Mouse (Mus musculus) midbrain, embryonic 14.5 days (tissue): ENCODE results near the gene Rora. TPM values are rescaled to one million over a fixed set of nuclear protein-coding genes. Genes with fewer than 3 reads are reported as not detected.

Source experiments
- ATAC-seq: fragments of 200-750 bp; cut with Nextera tagmentation; 2 replicates; pipeline ENCODE4 v1.8.0; 2017; ENCODE audit warnings: moderate number of reproducible peaks, moderate library complexity; ENCODE audit not compliant: low FRiP score, low TSS enrichment
- DNase-seq: peaks from one replicate; pipeline ENCODE4 v3.0.0-alpha.2; 2015
- H3K27ac ChIP-seq: fragments of 300-500 bp; sonication (generic); replicated peaks from 2 replicates; pipeline ENCODE4 v1.5.1; 2014; ENCODE audit warnings: mild to moderate bottlenecking, low read depth, low read length, moderate library complexity
- H3K27me3 ChIP-seq: fragments of 300-500 bp; sonication (generic); 2 replicates; pipeline ENCODE4 v1.6.1; 2014; ENCODE audit warnings: low read length, control low read depth, mixed read lengths; ENCODE audit not compliant: control insufficient read depth, insufficient read depth
- H3K36me3 ChIP-seq: fragments of 300-500 bp; sonication (generic); 2 replicates; pipeline ENCODE4 v1.6.1; 2014; ENCODE audit warnings: low read length, control low read depth; ENCODE audit not compliant: control insufficient read depth, insufficient read depth
- H3K4me1 ChIP-seq: fragments of 300-500 bp; sonication (generic); 2 replicates; pipeline ENCODE4 v1.6.1; 2014; ENCODE audit warnings: mild to moderate bottlenecking, antibody characterized with exemption, low read length, control low read depth; ENCODE audit not compliant: control insufficient read depth, insufficient read depth
- H3K4me2 ChIP-seq: fragments of 300-500 bp; sonication (generic); 2 replicates; pipeline ENCODE4 v1.6.1; 2014; ENCODE audit warnings: mild to moderate bottlenecking, low read length, moderate library complexity
- H3K4me3 ChIP-seq: fragments of 300-500 bp; sonication (generic); replicated peaks from 2 replicates; pipeline ENCODE4 v1.5.1; 2014; ENCODE audit warnings: low read depth, low read length
- H3K9ac ChIP-seq: fragments of 300-500 bp; sonication (generic); replicated peaks from 2 replicates; pipeline ENCODE4 v1.6.1; 2014; ENCODE audit warnings: mild to moderate bottlenecking, low read length, moderate library complexity
- H3K9me3 ChIP-seq: fragments of 300-500 bp; sonication (generic); 2 replicates; pipeline ENCODE4 v1.6.1; 2016; ENCODE audit warnings: low read length, control low read depth, mixed read lengths; ENCODE audit not compliant: control insufficient read depth
- WGBS: fragments of 180-500 bp; shearing (Covaris S2); extraction: QIAGEN DNeasy Blood & Tissue Kit; methylation state at CpG from one replicate; pipeline ENCODE4 v1.1.7; 2014; 5-methylcytosine and 5-hydroxymethylcytosine counted together
- polyA plus RNA-seq: library from polyadenylated mRNA; unstranded; fragments of >200 nt; fragmentation: Nextera tagmentation; extraction: Ambion mirVana; gene quantifications from 2 replicates; pipeline ENCODE4 v1.2.1, GENCODE M21; 2014

Gene Rora
- polyA plus RNA-seq, 1 experiment from 2014 or later, result 39.1 TPM

- no peak overlapping the region for H3K4me3 ChIP-seq
- no peak overlapping the region for H3K9ac ChIP-seq
- no peaks in the 10 kb centered on the region for H3K9me3 ChIP-seq
- peaks cover 21% of the 10 kb centered on the region for H3K4me1 ChIP-seq
- no peak overlapping the region for H3K4me2 ChIP-seq
- no peaks in the 10 kb centered on the region for H3K27me3 ChIP-seq
- no peak overlapping the region for H3K27ac ChIP-seq
- no peak for ATAC-seq
- H3K36me3 ChIP-seq, result no peaks in the 10 kb centered on the region
- 90% methylated on average over 12 of the region's 12 CpGs for WGBS
- DNase-seq, result no peak
Observed at GRCm38 (mm10) chr9:68679871-68680374, 26.3 kb downstream of the Rora start.

DNA sequence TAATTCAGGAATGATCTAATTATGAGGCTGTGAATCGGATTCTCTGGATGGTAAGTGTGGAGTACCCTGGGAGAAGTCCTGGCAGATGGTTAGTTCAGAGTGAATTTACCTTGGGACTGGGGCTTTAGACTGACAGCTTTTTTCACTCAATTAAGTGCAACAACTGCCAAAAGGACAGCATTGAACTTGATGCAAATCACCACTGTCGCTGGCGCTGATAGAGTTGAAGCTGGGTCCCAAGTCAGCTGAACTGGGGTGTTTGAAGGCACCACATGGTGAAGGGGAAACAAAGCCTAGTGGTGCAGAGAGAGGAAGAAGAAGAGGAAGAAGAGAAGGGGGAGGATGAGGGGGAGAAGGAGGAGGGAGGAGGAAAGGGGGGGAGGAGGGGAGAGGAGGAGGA, 30.4 kb downstream of the Rora start:
- no peaks in the 10 kb centered on the region for H3K9me3 ChIP-seq

DNA sequence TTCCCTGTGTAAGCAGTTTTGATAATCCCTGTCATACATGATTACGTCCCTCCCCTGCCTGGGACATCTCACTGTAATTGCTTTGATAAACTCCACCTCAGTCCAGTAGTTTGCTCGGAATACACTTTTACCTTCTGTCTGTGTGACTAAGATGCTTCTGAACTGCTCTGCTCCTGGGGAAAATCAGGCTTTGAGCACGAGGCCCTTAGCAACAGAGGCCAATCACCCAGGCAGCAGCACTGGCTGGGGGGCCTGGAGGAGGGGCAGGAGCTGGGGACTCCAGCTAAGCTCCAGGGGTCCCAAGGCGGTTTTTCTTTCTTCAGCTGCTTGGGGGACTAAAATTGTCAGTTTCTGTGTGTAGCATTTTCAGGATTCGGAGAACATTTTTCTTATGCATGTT, 32.0 kb downstream of the Rora start:
- no peak for ATAC-seq
- peak; percentile 44 for DNase-seq
- 16% methylated on average over 5 of the region's 5 CpGs for WGBS
- no peak overlapping the region for H3K9ac ChIP-seq
- no peaks in the 10 kb centered on the region for H3K9me3 ChIP-seq
- H3K36me3 ChIP-seq, result no peaks in the 10 kb centered on the region
- H3K4me2 ChIP-seq, result no peak overlapping the region
- H3K4me1 ChIP-seq, result peaks cover 40% of the 10 kb centered on the region
- 0 out of 2 replicates have a peak overlapping the region, but pooled peaks have one; percentile 52 for H3K27ac ChIP-seq
- no peaks in the 10 kb centered on the region for H3K27me3 ChIP-seq
- no peak overlapping the region for H3K4me3 ChIP-seq

More for the DNA sequence above, 30.4 kb downstream of the Rora start:
- peak; percentile 73 for DNase-seq
- WGBS, result 6% methylated on average over 3 of the region's 3 CpGs
- no peaks in the 10 kb centered on the region for H3K27me3 ChIP-seq
- H3K9ac ChIP-seq, result no peak overlapping the region
- peak overlapping the region; percentile 27; the same call in 1 of the 2 replicates for H3K27ac ChIP-seq
- H3K4me2 ChIP-seq, result no peak overlapping the region
- no peak overlapping the region for H3K4me3 ChIP-seq
- peaks cover 40% of the 10 kb centered on the region for H3K4me1 ChIP-seq
- H3K36me3 ChIP-seq, result no peaks in the 10 kb centered on the region
- peak; percentile 67; the same call in 1 of the 2 replicates for ATAC-seq

DNA sequence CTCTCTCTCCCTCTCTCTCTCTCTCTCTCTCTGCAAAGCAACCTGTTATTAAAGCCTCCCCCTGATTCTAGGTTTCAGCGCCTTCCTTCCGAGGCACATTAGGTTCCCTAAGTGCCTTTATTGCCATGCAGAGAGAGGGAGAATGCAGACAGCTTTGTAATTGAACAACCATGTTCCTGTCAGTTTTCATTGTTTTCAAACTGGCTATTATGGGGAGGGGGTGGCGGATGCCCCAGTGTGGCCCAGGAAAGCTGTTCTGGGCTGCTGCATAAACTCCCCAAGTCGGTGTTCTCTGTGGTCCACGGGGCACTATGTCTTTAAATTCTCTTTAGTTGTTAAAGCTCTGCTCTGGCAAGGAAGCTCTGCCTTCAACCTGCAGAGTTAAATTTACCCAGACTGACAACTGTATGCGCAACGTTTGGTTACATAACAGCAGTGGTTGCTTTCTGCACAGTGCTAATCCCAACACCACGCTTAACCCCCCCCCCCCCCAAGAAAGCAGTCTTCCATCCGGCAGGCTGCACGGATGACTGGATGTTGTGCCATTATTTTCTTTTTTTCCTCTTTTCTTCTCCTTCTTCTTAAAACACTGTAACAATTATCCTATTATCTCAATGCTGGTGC, 33.8 kb downstream of the Rora start:
- Histone ChIP-seq H3K9ac (no peak overlapping the region), H3K27ac (no peak overlapping the region), H3K27me3 (no peaks in the 10 kb centered on the region), H3K4me3 (no peak overlapping the region), H3K9me3 (no peaks in the 10 kb centered on the region), H3K36me3 (no peaks in the 10 kb centered on the region), H3K4me1 (peaks cover 40% of the 10 kb centered on the region), H3K4me2 (no peak overlapping the region)
- WGBS, result 12% methylated on average over 10 of the region's 10 CpGs
- ATAC-seq, result no peak
- no peak for DNase-seq

GRCm38 (mm10) chr9:68688151-68688550, 34.6 kb downstream of the Rora start:
- H3K36me3 ChIP-seq, result no peaks in the 10 kb centered on the region
- H3K9ac ChIP-seq, result no peak overlapping the region
- no peak overlapping the region for H3K27ac ChIP-seq
- 92% methylated on average over 2 of the region's 2 CpGs for WGBS
- DNase-seq (no peak), ATAC-seq (no peak)
- H3K4me1 ChIP-seq, result peaks cover 39% of the 10 kb centered on the region
- H3K4me2 ChIP-seq, result no peak overlapping the region
- no peak overlapping the region for H3K4me3 ChIP-seq
- no peaks in the 10 kb centered on the region for H3K27me3 ChIP-seq
- H3K9me3 ChIP-seq, result no peaks in the 10 kb centered on the region

DNA sequence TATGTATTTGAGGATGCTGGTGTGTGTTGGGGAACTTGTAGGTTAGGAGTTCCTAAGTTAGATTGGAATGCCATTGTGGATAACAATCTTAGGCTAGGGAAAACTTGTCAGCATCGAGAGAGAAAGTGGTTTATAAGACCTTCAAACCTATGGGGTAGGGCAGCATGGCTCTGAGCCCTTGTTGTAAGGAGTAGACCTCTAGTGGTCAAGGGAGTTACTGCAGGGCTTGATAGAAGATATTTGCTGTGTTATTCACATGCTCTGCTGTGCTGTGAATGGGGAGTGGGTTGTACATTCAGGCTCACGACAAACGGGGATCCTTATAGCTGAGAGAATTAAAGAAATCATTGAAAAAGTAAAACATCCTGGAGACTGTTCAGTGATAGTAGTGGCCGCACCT, 35.8 kb downstream of the Rora start:
- no peaks in the 10 kb centered on the region for H3K9me3 ChIP-seq
- H3K27me3 ChIP-seq, result no peaks in the 10 kb centered on the region
- H3K4me2 ChIP-seq, result no peak overlapping the region
- DNase-seq (peak; percentile 86), ATAC-seq (no peak)
- no peak overlapping the region for H3K4me3 ChIP-seq
- no peak overlapping the region for H3K9ac ChIP-seq
- 36% methylated on average over 4 of the region's 4 CpGs for WGBS
- H3K27ac ChIP-seq, result no peak overlapping the region
- H3K36me3 ChIP-seq, result no peaks in the 10 kb centered on the region
- peaks cover 27% of the 10 kb centered on the region for H3K4me1 ChIP-seq

DNA sequence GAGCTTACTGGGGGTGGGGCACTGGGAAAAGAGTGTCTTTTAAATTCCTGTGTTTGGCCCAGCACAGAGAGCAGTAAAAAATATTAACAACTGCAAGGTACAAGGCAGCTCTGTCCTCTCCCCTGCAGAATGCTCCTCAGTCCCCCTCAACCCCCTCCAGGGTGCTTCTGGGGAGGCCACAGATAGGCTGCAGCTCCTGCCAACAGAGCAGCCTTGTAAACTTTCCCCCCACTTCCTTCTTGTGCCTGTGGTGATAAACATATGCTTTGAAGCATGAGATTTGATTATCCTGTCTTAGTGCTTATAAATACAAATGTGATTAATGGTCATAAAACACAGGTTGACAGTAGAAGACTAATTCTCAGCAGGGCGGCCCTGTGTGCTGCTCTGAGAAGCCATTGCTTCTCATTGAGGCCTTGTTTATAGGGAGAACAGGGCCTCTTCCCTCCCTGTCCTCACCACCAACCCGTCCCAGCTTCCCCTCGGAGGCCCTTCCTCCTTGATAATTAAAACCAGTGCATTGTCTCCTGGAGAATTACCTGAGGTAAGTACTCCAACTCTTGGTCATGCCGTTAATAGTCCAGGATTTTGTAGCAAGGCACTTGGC, 41.4 kb downstream of the Rora start:
- Histone ChIP-seq H3K36me3 (no peaks in the 10 kb centered on the region), H3K27ac (0 out of 2 replicates have a peak overlapping the region, but pooled peaks have one; percentile 9), H3K4me1 (0 out of 2 replicates have a peak, but pooled peaks cover 6% of the 10 kb centered on the region), H3K4me2 (no peak overlapping the region), H3K4me3 (no peak overlapping the region), H3K9me3 (no peaks in the 10 kb centered on the region), H3K27me3 (no peaks in the 10 kb centered on the region; the same call in 1 of the 2 replicates), H3K9ac (no peak overlapping the region)
- 40% methylated on average over 4 of the region's 4 CpGs for WGBS
- ATAC-seq, result no peak
- no peak for DNase-seq

DNA sequence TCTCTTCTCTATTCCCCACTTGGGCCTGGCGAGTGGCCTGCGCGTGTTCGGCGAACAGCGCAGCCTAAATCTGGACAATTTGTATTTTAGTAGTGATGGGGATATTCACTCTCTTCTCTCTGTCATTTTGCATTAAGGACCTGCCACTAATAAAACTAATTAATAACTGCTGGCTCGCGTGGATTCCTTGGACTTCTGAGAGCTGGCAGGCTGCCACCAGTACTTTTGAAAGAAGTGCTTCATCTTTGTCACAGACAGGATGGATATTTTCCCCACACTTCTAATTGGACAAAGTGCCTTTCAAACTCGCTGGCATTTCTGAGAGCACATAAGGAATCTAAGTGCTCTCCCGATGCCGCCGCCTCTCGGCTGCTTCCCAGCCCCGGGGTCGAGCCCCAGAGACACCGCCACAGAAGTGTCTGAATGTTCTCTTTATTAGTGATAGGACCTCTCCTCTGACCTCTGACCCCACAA, 41.9 kb downstream of the Rora start:
- 0 out of 2 replicates have a peak overlapping the region, but pooled peaks have one; percentile 9 for H3K27ac ChIP-seq
- WGBS, result 51% methylated on average over 16 of the region's 16 CpGs
- no peak overlapping the region for H3K4me2 ChIP-seq
- H3K27me3 ChIP-seq, result no peaks in the 10 kb centered on the region; the same call in 1 of the 2 replicates
- H3K9me3 ChIP-seq, result no peaks in the 10 kb centered on the region
- H3K4me1 ChIP-seq, result 0 out of 2 replicates have a peak, but pooled peaks cover 6% of the 10 kb centered on the region
- H3K9ac ChIP-seq, result no peak overlapping the region
- no peaks in the 10 kb centered on the region for H3K36me3 ChIP-seq
- ATAC-seq (no peak), DNase-seq (peak; percentile 61)
- no peak overlapping the region for H3K4me3 ChIP-seq
